Mouse (Mus musculus) kidney, adult 2 months (tissue): ENCODE data around the gene Zbtb8os. TPM values are rescaled to one million over a fixed set of nuclear protein-coding genes. Genes with fewer than 3 reads are reported as not detected.

Experiments used
- DNase-seq: peaks from one replicate; pipeline ENCODE4 v3.0.0; 2021
- H3K27ac ChIP-seq: fragments of 200-500 bp; 2 replicates; pipeline ENCODE4 v1.5.1; 2012; ENCODE audit warnings: low read depth, low read length, control low read depth, inconsistent platforms; ENCODE audit not compliant: insufficient read depth
- H3K27me3 ChIP-seq: fragments of 200-500 bp; replicated peaks from 2 replicates; pipeline ENCODE4 v1.6.1; 2012; ENCODE audit warnings: mild to moderate bottlenecking, moderate library complexity, low read length, inconsistent platforms; ENCODE audit not compliant: control insufficient read depth, insufficient read depth
- H3K36me3 ChIP-seq: fragments of 200-500 bp; 2 replicates; pipeline ENCODE4 v1.6.1; 2012; ENCODE audit warnings: mild to moderate bottlenecking, moderate library complexity, low read length, inconsistent platforms; ENCODE audit not compliant: control insufficient read depth, insufficient read depth
- H3K4me1 ChIP-seq: fragments of 200-500 bp; 2 replicates; pipeline ENCODE4 v1.6.1; 2011; ENCODE audit warnings: low read length; ENCODE audit not compliant: control insufficient read depth, insufficient read depth
- H3K4me3 ChIP-seq: fragments of 200-500 bp; 2 replicates; pipeline ENCODE4 v1.5.1; 2011; ENCODE audit warnings: mild to moderate bottlenecking, low read depth, low read length, control low read depth; ENCODE audit not compliant: insufficient read depth
- CTCF ChIP-seq: fragments of 200-500 bp; conservative IDR thresholded peaks from 2 replicates; pipeline ENCODE4 v1.5.1; 2011; ENCODE audit warnings: low read depth, mild to moderate bottlenecking, control low read depth, low read length, moderate library complexity, mixed read lengths; ENCODE audit not compliant: insufficient read depth, insufficient read length
- POLR2A ChIP-seq: fragments of 200-500 bp; IDR thresholded peaks from one replicate; pipeline ENCODE4 v1.6.1; 2011; ENCODE audit warnings: low read depth, low read length, control low read depth
- WGBS: fragments of 180-500 bp; shearing (Covaris S2); methylation state at CpG from one replicate; pipeline ENCODE4 v1.1.7; 2018; 5-methylcytosine and 5-hydroxymethylcytosine counted together
- polyA plus RNA-seq: library from polyadenylated mRNA; depleted of rRNA; stranded (reverse); fragments of >200 nt; gene quantifications from 2 replicates; pipeline ENCODE4 v1.2.3, GENCODE M21; 2012; rRNA removed

The Zbtb8os gene
- polyA plus RNA-seq, 1 experiment: 32.1 TPM

- TF ChIP-seq POLR2A (no peak), CTCF (no peak)
- H3K27me3 ChIP-seq: no peaks in the 10 kb centered on the region
- no peak for DNase-seq
- H3K4me3 ChIP-seq: no peak overlapping the region
- WGBS: 82% methylated on average over 7 of the region's 7 CpGs
- H3K36me3 ChIP-seq: no peaks in the 10 kb centered on the region
- H3K4me1 ChIP-seq: no peaks in the 10 kb centered on the region
- no peak overlapping the region for H3K27ac ChIP-seq
These were observed 55.6 kb downstream of the Zbtb8os start for GRCm38 (mm10) chr4:129390936-129391557.

GRCm38 (mm10) chr4:129394089-129394870, 58.8 kb downstream of the Zbtb8os start:
- DNase-seq: no peak
- H3K4me1 ChIP-seq: no peaks in the 10 kb centered on the region
- no peak for TF ChIP-seq CTCF
- no peak for TF ChIP-seq POLR2A
- H3K4me3 ChIP-seq: no peak overlapping the region
- 27% methylated on average over 12 of the region's 12 CpGs for WGBS
- no peaks in the 10 kb centered on the region for H3K36me3 ChIP-seq
- no peaks in the 10 kb centered on the region for H3K27me3 ChIP-seq
- H3K27ac ChIP-seq: no peak overlapping the region

GRCm38 (mm10) chr4:129396960-129397359, 61.5 kb downstream of the Zbtb8os start:
- TF ChIP-seq POLR2A: no peak

GRCm38 (mm10) chr4:129399813-129400212, 64.3 kb downstream of the Zbtb8os start:
- whole genome bisulfite sequencing: 86% methylated on average over 4 of the region's 4 CpGs
- TF ChIP-seq POLR2A: no peak
- no peak for TF ChIP-seq CTCF
- H3K27ac ChIP-seq: no peak overlapping the region
- H3K27me3 ChIP-seq: no peaks in the 10 kb centered on the region
- H3K4me3 ChIP-seq: no peak overlapping the region
- H3K36me3 ChIP-seq: no peaks in the 10 kb centered on the region
- H3K4me1 ChIP-seq: no peaks in the 10 kb centered on the region
- no peak for DNase-seq

More at GRCm38 (mm10) chr4:129396960-129397359, 61.5 kb downstream of the Zbtb8os start:
- Histone ChIP-seq H3K36me3 (no peaks in the 10 kb centered on the region), H3K27ac (no peak overlapping the region), H3K4me1 (no peaks in the 10 kb centered on the region), H3K27me3 (no peaks in the 10 kb centered on the region), H3K4me3 (no peak overlapping the region)
- no peak for DNase-seq
- 84% methylated on average over 3 of the region's 3 CpGs for WGBS

Other genes starting within 250 kb of the Zbtb8os start
- 9.3 and 9.9 TPM in 2 replicates for gene Tmem54, start 230.1 kb upstream of the Zbtb8os start, polyA plus RNA-seq
- gene Hpca, start 213.7 kb upstream of the Zbtb8os start, polyA plus RNA-seq: 0.41 and 0.60 TPM in 2 replicates
- gene Fndc5, start 198.7 kb upstream of the Zbtb8os start, polyA plus RNA-seq: 2.6 and 3.3 TPM in 2 replicates
- 12.6 and 13.6 TPM in 2 replicates for gene S100pbp, start 146.0 kb upstream of the Zbtb8os start, polyA plus RNA-seq
- gene Yars, start 145.9 kb upstream of the Zbtb8os start, polyA plus RNA-seq: 16.3 and 17.4 TPM in 2 replicates
- gene C77080, start 74.3 kb upstream of the Zbtb8os start, polyA plus RNA-seq: 39.3 and 45.5 TPM in 2 replicates
- gene Sync, start 48.1 kb upstream of the Zbtb8os start, polyA plus RNA-seq: 0.46 and 0.69 TPM in 2 replicates
- gene Rbbp4, start 325 bp upstream of the Zbtb8os start, polyA plus RNA-seq: 30.8 and 36.7 TPM in 2 replicates
- 4.9 and 5.4 TPM in 2 replicates for gene Zbtb8a, start 42.4 kb downstream of the Zbtb8os start, polyA plus RNA-seq
- 0.58 and 0.64 TPM in 2 replicates for gene Zbtb8b, start 105.2 kb downstream of the Zbtb8os start, polyA plus RNA-seq
- gene Bsdc1, start 125.9 kb downstream of the Zbtb8os start, polyA plus RNA-seq: 25.3 and 28.7 TPM in 2 replicates
- 0.10 TPM in 1 of 2 replicates, not detected in the other for gene Tssk3, start 155.3 kb downstream of the Zbtb8os start, polyA plus RNA-seq
- gene Fam229a, start 155.5 kb downstream of the Zbtb8os start, polyA plus RNA-seq: 0.94 and 1.1 TPM in 2 replicates
- 20.3 and 26.5 TPM in 2 replicates for gene Marcksl1, start 177.9 kb downstream of the Zbtb8os start, polyA plus RNA-seq
- 35.4 and 41.6 TPM in 2 replicates for gene Hdac1, start 207.0 kb downstream of the Zbtb8os start, polyA plus RNA-seq
- gene Lck, start 237.9 kb downstream of the Zbtb8os start, polyA plus RNA-seq: 2.3 and 12.7 TPM in 2 replicates
- gene Fam167b, start 242.9 kb downstream of the Zbtb8os start, polyA plus RNA-seq: 24.6 and 27.2 TPM in 2 replicates